Mouse (Mus musculus): ENCODE measurements around the gene Fkbp2.

Gene Fkbp2

DNA sequence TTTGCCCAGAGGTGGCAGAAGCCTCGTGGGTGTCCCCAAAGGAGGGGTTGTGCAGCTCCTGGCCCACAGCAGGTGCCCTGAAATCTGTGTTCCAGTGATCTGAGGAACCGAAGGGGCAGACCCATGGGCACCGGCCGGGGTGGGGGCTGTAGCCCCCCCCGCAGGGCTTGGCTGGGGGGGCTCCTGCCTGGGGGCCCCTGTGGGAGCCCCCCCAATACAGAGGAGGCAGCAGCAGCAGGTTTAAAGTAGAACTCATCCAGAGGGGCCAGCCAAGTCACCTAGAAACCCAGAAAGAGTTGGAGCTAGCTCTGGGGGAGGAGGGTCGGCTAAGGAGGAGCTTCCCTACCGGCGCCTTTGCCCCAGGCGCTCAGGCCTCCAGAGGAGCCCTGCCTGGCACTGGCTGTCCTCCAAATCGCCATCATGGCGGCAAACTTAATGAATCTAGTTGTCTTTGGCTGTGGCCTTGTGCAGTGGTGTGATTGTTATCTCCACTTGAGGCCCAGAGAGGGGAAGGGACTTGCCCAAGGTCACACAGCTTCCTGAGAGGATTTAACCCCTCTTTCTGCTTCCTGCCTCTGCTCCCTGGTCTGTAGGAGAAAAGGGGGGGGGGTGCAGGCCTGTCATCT, 9.7 kb downstream of the Fkbp2 start:
- no peak for DNase-seq (ENCODE audit: low spot score)

DNA sequence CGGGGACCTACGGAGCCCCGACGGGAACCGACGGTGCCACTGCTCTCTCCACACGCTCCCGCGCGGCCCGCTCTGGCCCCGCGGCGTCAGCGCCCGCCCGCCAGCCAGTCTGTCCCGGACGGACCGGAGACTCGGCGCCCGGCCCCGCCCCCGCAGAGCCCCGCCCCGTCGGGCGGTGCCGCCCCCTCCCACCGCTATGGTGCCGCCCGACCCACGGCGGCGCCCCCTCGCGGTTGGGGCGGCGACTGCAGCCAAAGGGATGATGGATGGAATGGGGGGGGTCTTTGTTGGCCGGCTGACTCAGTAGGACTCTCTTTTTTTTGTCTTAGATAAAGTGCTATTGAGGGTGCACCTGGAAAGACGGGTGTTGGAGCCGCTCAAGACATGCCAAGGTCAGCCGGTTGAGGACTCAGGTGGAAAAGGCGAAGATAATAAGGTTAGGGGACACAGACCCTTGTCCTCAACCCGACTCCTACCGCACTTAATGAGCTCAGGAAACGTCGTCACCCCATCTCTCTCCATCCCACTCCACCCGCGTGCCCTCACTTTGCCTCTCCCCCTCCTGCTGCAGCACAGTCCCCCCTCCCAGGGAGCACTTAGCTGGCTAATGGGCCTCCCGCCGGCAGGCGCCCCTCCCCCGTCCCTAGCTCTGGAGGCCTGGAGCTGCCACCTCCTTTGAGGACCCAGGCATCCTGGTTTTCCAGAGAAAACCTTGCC, 10.5 kb downstream of the Fkbp2 start:
- DNase-seq (ENCODE audit: low spot score), result no peak

DNA sequence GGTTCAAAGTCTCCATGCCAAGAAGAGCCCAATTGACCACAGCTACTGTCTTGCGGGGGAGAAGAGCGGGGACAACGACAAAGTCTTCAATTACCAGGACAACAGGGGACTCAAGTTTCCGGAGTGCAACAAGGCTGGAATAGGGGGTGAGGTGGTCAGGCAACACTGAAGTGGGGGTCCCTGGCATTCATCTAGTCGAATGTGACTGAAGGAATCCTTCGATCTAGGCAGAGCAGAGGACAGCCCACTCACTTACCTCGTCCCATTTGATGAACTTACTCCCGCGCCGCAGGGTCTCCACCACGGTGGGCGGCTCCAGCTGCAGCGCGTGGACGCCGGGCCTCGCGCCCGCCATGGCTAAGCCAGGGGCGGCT, 11.0 kb downstream of the Fkbp2 start:
- DNase-seq (ENCODE audit: low spot score), result no peak

GRCm38 (mm10) chr19:6968491-6969271, 11.6 kb downstream of the Fkbp2 start:
- DNase-seq (ENCODE audit: low spot score), result no peak

DNA sequence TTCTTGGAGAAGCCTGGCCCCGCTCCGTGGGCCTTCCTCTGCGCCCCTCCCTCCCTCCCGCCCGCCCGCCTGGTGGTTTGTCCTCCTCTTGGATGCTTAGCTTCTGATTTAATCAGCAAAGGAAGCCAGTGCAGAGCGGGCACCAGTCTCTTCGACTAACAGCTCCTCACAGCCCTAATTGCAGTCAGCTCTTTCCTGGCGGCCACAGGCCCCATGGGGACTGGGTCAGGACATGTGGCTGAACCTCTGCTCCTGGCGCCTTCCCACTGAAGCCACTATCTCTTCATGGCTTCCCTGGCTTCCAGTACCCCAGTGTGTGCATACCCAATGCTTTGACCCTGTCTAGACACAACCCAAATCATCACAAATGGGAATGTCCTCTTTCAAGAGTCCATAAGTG, 23.8 kb downstream of the Fkbp2 start:
- DNase-seq (ENCODE audit: low spot score), result no peak

- DNase-seq (ENCODE audit: low spot score), result no peak
Measured at GRCm38 (mm10) chr19:6955424-6955823, 24.9 kb downstream of the Fkbp2 start.

GRCm38 (mm10) chr19:6954046-6954445, 26.3 kb downstream of the Fkbp2 start:
- DNase-seq (ENCODE audit: low spot score), result no peak

DNA sequence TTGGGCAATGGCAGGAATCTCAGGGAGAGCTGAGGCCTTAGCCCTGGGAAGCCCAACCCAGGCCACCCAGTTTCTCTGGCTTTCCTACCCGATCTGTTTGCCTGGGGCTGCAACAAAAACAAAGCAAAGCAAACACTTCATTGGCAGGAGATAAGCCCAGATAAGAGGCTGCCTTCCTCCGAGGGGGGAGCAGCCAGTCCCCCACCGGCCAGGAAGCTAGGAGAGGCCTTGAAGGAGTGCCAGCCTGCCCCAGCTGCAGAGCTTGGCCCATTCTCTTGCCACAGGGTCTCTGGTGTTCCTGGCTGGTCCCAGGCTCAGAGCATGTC, 27.6 kb downstream of the Fkbp2 start:
- DNase-seq (ENCODE audit: low spot score), result no peak

GRCm38 (mm10) chr19:6951994-6952711, 28.1 kb downstream of the Fkbp2 start:
- peak; percentile 76 for DNase-seq (ENCODE audit: low spot score)

DNA sequence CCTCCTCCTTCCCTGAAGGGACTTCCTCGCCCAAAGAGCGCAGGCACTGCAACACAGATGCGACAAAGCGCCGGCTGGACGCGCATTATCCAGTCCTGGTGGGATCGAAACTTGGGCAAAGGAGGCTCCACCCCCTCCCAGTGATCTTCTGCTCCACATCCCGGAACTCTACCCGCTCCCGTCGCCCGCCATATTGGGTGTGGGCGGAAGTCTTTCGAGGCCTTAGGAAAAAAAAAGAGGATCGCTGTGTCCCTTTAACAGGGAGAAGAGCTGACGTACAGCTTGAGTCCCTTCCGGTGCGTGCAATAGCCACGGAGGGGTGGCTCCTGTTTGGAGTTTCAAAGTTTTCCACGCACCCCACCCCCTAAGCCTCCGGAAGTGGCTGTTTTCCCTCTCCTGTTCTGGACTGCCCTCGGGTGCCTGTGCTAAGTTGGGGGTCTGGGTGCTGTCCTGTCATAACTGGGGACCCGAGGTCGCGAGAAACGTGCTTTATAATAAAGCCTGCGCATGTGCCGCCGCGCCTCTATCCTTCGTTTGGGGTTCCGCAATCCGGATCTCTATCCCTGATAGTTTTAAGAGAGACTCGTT, 28.8 kb downstream of the Fkbp2 start:
- peak; percentile 95 for DNase-seq (ENCODE audit: low spot score)

DNA sequence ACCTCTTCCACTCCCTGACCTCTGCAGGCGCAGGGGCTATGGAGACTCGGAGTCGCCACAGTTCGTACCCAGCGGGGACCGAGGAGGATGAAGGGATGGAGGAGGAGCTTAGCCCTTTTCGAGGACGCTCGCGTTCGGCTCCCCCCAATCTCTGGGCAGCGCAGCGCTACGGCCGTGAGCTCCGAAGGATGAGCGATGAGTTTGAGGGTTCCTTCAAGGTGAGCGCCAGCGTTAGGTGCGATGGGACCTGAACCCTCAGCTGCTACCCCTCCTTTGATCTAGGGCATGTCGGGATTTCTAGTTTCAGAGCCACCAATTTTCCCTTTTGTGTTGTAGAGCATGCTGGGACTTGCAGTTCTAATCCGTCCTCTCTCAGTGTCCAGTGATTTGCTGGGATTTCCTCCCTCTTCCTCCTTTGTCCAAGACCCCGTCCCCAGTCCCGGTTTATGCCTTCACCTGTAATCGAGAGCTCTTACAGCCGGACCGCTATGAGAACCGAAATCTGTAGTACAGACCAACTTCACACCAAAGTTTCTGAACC, 29.6 kb downstream of the Fkbp2 start:
- DNase-seq (ENCODE audit: low spot score), result peak; percentile 57

- DNase-seq (ENCODE audit: low spot score), result no peak
Measured at GRCm38 (mm10) chr19:6949951-6950350, 30.4 kb downstream of the Fkbp2 start.

GRCm38 (mm10) chr19:6949532-6949931, 30.8 kb downstream of the Fkbp2 start:
- DNase-seq (ENCODE audit: low spot score), result no peak

- no peak for DNase-seq (ENCODE audit: low spot score)
Measured at GRCm38 (mm10) chr19:6948186-6948585, 32.1 kb downstream of the Fkbp2 start.

DNA sequence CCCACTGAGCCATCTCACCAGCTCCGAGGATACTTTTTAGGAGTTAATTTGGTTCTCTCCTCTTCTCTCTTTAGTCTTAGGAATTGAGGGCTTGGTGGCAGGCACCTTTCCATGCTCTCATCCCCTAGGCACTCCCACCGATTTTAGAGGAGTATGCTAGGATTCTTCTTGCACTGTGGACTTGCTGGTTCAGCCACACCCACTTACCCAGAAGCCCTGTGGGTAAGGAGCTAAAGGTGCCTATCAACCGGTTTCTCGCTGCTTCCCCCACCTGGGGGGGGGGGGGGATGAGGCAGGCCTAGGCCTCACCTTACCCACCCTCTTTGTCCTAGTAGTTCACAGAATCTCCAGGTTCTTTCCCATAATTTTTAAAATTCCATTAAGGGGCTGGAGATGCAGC, 32.6 kb downstream of the Fkbp2 start:
- no peak for DNase-seq (ENCODE audit: low spot score)

GRCm38 (mm10) chr19:6943709-6944108, 36.6 kb downstream of the Fkbp2 start:
- DNase-seq (ENCODE audit: low spot score), result no peak

GRCm38 (mm10) chr19:6942764-6943163, 37.5 kb downstream of the Fkbp2 start:
- no peak for DNase-seq (ENCODE audit: low spot score)

DNA sequence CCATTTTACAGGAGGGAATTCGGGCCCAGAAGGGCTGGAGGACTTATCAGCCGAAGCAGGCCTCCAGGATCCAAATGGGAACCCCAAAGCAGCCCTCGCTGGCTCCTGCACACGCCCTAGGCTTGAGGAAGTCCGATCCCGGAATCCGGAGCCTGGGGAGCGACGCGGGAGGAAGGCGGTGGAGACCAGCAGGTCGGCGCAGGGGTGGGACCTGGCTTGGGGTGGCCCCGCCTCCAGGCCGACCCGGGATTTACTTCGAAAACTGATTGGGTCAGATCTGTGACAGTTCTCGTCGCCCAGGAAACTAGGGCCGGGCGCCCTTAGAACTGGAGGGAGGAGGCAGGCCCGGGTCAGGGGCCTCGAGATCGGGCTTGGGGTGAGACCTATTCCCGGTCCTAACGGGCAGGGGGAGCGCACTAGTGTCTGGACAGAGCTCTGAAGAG, 38.0 kb downstream of the Fkbp2 start, which contains the start of gene Gpr137:
Gpr137 (minus strand) TSS at position 232 of the 443 bp plus-strand sequence.
- DNase-seq (ENCODE audit: low spot score), result peak; percentile 96

GRCm38 (mm10) chr19:6941372-6942248, 38.7 kb downstream of the Fkbp2 start, which contains the start of gene Bad:
Bad (plus strand) TSS chr19:6941861.
- DNase-seq (ENCODE audit: low spot score), result peak; percentile 93
